Mouse (Mus musculus): ENCODE results near the gene Il16. TPM values are rescaled to one million over a fixed set of nuclear protein-coding genes. Genes with fewer than 3 reads are reported as not detected.
A peak's percentile ranks its signal among the peaks of the same experiment; 100 is the strongest.
"Not testable (repeated sequence)": the region's sequence is repeated elsewhere in the genome, so short reads cannot be mapped to it uniquely, and the experiment has no call there.

Gene Il16
- polyA plus RNA-seq, 1 experiment from 2014 or later = 2.2 TPM

GRCm38 (mm10) chr7:83722485-83722884 lies 23.0 kb downstream of the Il16 start:
- no peaks in the 10 kb centered on the region for H3K9me3 ChIP-seq (ENCODE audit: control insufficient read depth, low read length)
- H3K36me3 ChIP-seq (ENCODE audit: control insufficient read depth, insufficient read depth, low read length) = no peaks in the 10 kb centered on the region
- no peak overlapping the region for H3K9ac ChIP-seq (ENCODE audit: low read length)
- no peaks in the 10 kb centered on the region for H3K27me3 ChIP-seq (ENCODE audit: control insufficient read depth, insufficient read depth, low read length)
- DNase-seq (ENCODE audit: low spot score) (no peak), ATAC-seq (ENCODE audit: insufficient number of reproducible peaks, low FRiP score, low TSS enrichment, low read depth) (no peak)
- H3K4me1 ChIP-seq (ENCODE audit: control insufficient read depth, insufficient read depth, low read length) = peaks cover 15% of the 10 kb centered on the region
- no peak overlapping the region for H3K4me3 ChIP-seq (ENCODE audit: low read depth, low read length)
- H3K27ac ChIP-seq (replicated peaks; ENCODE audit: low read depth, low read length) = no peak overlapping the region
- 92% methylated on average over 14 of the region's 14 CpGs for WGBS
- H3K4me2 ChIP-seq (ENCODE audit: low read depth, severe bottlenecking) = no peak overlapping the region

GRCm38 (mm10) chr7:83720231-83720630 lies 25.3 kb downstream of the Il16 start:
- no peak overlapping the region for H3K4me2 ChIP-seq (ENCODE audit: low read depth, severe bottlenecking)
- 85% methylated on average over 8 of the region's 8 CpGs for WGBS
- H3K36me3 ChIP-seq (ENCODE audit: control insufficient read depth, insufficient read depth, low read length) = no peaks in the 10 kb centered on the region
- H3K4me1 ChIP-seq (ENCODE audit: control insufficient read depth, insufficient read depth, low read length) = no peaks in the 10 kb centered on the region
- ATAC-seq (ENCODE audit: insufficient number of reproducible peaks, low FRiP score, low TSS enrichment, low read depth) = no peak
- H3K9ac ChIP-seq (ENCODE audit: low read length) = no peak overlapping the region
- H3K9me3 ChIP-seq (ENCODE audit: control insufficient read depth, low read length) = no peaks in the 10 kb centered on the region
- H3K27ac ChIP-seq (replicated peaks; ENCODE audit: low read depth, low read length) = no peak overlapping the region
- no peaks in the 10 kb centered on the region for H3K27me3 ChIP-seq (ENCODE audit: control insufficient read depth, insufficient read depth, low read length)
- no peak for DNase-seq (ENCODE audit: low spot score)
- H3K4me3 ChIP-seq (ENCODE audit: low read depth, low read length) = no peak overlapping the region

GRCm38 (mm10) chr7:83717021-83717725 lies 28.4 kb downstream of the Il16 start:
- Histone ChIP-seq H3K9ac (ENCODE audit: low read length) (no peak overlapping the region), H3K4me2 (ENCODE audit: low read depth, severe bottlenecking) (no peak overlapping the region), H3K27me3 (ENCODE audit: control insufficient read depth, insufficient read depth, low read length) (no peaks in the 10 kb centered on the region), H3K4me3 (ENCODE audit: low read depth, low read length) (no peak overlapping the region), H3K4me1 (ENCODE audit: control insufficient read depth, insufficient read depth, low read length) (no peaks in the 10 kb centered on the region), H3K36me3 (ENCODE audit: control insufficient read depth, insufficient read depth, low read length) (no peaks in the 10 kb centered on the region), H3K27ac (replicated peaks; ENCODE audit: low read depth, low read length) (no peak overlapping the region), H3K9me3 (ENCODE audit: control insufficient read depth, low read length) (no peaks in the 10 kb centered on the region)
- WGBS = 66% methylated on average over 5 of the region's 5 CpGs
- ATAC-seq (ENCODE audit: insufficient number of reproducible peaks, low FRiP score, low TSS enrichment, low read depth) (no peak), DNase-seq (ENCODE audit: low spot score) (no peak)

GRCm38 (mm10) chr7:83713639-83714038 lies 31.9 kb downstream of the Il16 start:
- Histone ChIP-seq H3K9ac (ENCODE audit: low read length) (no peak overlapping the region), H3K4me2 (ENCODE audit: low read depth, severe bottlenecking) (no peak overlapping the region), H3K4me3 (ENCODE audit: low read depth, low read length) (no peak overlapping the region), H3K9me3 (ENCODE audit: control insufficient read depth, low read length) (no peaks in the 10 kb centered on the region), H3K27me3 (ENCODE audit: control insufficient read depth, insufficient read depth, low read length) (no peaks in the 10 kb centered on the region), H3K36me3 (ENCODE audit: control insufficient read depth, insufficient read depth, low read length) (no peaks in the 10 kb centered on the region), H3K4me1 (ENCODE audit: control insufficient read depth, insufficient read depth, low read length) (no peaks in the 10 kb centered on the region), H3K27ac (replicated peaks; ENCODE audit: low read depth, low read length) (no peak overlapping the region)
- no peak for DNase-seq (ENCODE audit: low spot score)
- no peak for ATAC-seq (ENCODE audit: insufficient number of reproducible peaks, low FRiP score, low TSS enrichment, low read depth)
- WGBS = 76% methylated on average over 1 of the region's 1 CpGs

GRCm38 (mm10) chr7:83711676-83712259 lies 33.8 kb downstream of the Il16 start:
- H3K36me3 ChIP-seq (ENCODE audit: control insufficient read depth, insufficient read depth, low read length); H3K27ac ChIP-seq (replicated peaks; ENCODE audit: low read depth, low read length); H3K9ac ChIP-seq (ENCODE audit: low read length); H3K4me1 ChIP-seq (ENCODE audit: control insufficient read depth, insufficient read depth, low read length); H3K27me3 ChIP-seq (ENCODE audit: control insufficient read depth, insufficient read depth, low read length); H3K4me2 ChIP-seq (ENCODE audit: low read depth, severe bottlenecking); ATAC-seq (ENCODE audit: insufficient number of reproducible peaks, low FRiP score, low TSS enrichment, low read depth); H3K9me3 ChIP-seq (ENCODE audit: control insufficient read depth, low read length); H3K4me3 ChIP-seq (ENCODE audit: low read depth, low read length); DNase-seq (ENCODE audit: low spot score): not testable (repeated sequence)
- WGBS = 89% methylated on average over 10 of the region's 10 CpGs

GRCm38 (mm10) chr7:83703046-83703775 lies 42.3 kb downstream of the Il16 start:
- H3K4me3 ChIP-seq (ENCODE audit: low read depth, low read length) = no peak overlapping the region
- H3K9me3 ChIP-seq (ENCODE audit: control insufficient read depth, low read length) = 0 out of 2 replicates have a peak, but pooled peaks cover 3% of the 10 kb centered on the region
- ATAC-seq (ENCODE audit: insufficient number of reproducible peaks, low FRiP score, low TSS enrichment, low read depth) (0 out of 2 replicates have a peak, but pooled peaks have one; percentile 35), DNase-seq (ENCODE audit: low spot score) (peak; percentile 71)
- 27% methylated on average over 9 of the region's 9 CpGs for WGBS
- H3K4me1 ChIP-seq (ENCODE audit: control insufficient read depth, insufficient read depth, low read length) = peaks cover 10% of the 10 kb centered on the region
- H3K27ac ChIP-seq (replicated peaks; ENCODE audit: low read depth, low read length) = peak overlapping the region; percentile 77
- H3K9ac ChIP-seq (ENCODE audit: low read length) = peak overlapping the region; percentile 22; the same call in 1 of the 2 replicates
- no peaks in the 10 kb centered on the region for H3K36me3 ChIP-seq (ENCODE audit: control insufficient read depth, insufficient read depth, low read length)
- H3K27me3 ChIP-seq (ENCODE audit: control insufficient read depth, insufficient read depth, low read length) = no peaks in the 10 kb centered on the region
- no peak overlapping the region for H3K4me2 ChIP-seq (ENCODE audit: low read depth, severe bottlenecking)

GRCm38 (mm10) chr7:83699066-83699745 lies 46.3 kb downstream of the Il16 start:
- Histone ChIP-seq H3K4me1 (ENCODE audit: control insufficient read depth, insufficient read depth, low read length) (peaks cover 10% of the 10 kb centered on the region), H3K4me3 (ENCODE audit: low read depth, low read length) (no peak overlapping the region), H3K27ac (replicated peaks; ENCODE audit: low read depth, low read length) (no peak overlapping the region), H3K27me3 (ENCODE audit: control insufficient read depth, insufficient read depth, low read length) (no peaks in the 10 kb centered on the region), H3K9ac (ENCODE audit: low read length) (no peak overlapping the region), H3K9me3 (ENCODE audit: control insufficient read depth, low read length) (no peaks in the 10 kb centered on the region), H3K4me2 (ENCODE audit: low read depth, severe bottlenecking) (no peak overlapping the region), H3K36me3 (ENCODE audit: control insufficient read depth, insufficient read depth, low read length) (no peaks in the 10 kb centered on the region)
- ATAC-seq (ENCODE audit: insufficient number of reproducible peaks, low FRiP score, low TSS enrichment, low read depth) = no peak
- 88% methylated on average over 6 of the region's 6 CpGs for WGBS
- DNase-seq (ENCODE audit: low spot score) = no peak
